Mouse (Mus musculus) kidney, adult 9 months (tissue): ENCODE measurements around the gene Olfr25.

Experiments
- DNase-seq: peaks from one replicate; pipeline ENCODE4 v3.0.0; 2022

Gene Olfr25

GRCm38 (mm10) chr9:38328760-38329159 lies at the start of gene Olfr25:
Gene Olfr25 (plus strand): TSS chr9:38329060.
- no peak for DNase-seq

- DNase-seq: no peak
These were observed 38.1 kb upstream of the Olfr25 start, which contains the start of gene Olfr896-ps1 for GRCm38 (mm10) chr9:38290807-38291206. Gene Olfr896-ps1 (plus strand): TSS chr9:38291107.

- no peak for DNase-seq
These were observed 19.3 kb downstream of the Olfr25 start, which contains the start of gene Olfr898 for GRCm38 (mm10) chr9:38348111-38348510. Gene Olfr898 (plus strand): TSS chr9:38348411.

GRCm38 (mm10) chr9:38366596-38366995 lies 37.7 kb downstream of the Olfr25 start, which contains the start of gene Olfr250:
Gene Olfr250 (plus strand): TSS chr9:38366896.
- DNase-seq: no peak

GRCm38 (mm10) chr9:38376786-38377185 lies 47.9 kb downstream of the Olfr25 start, which contains the start of gene Olfr251:
Gene Olfr251 (plus strand): TSS chr9:38377086.
- DNase-seq: no peak
